Mouse (Mus musculus) midbrain, postnatal 0 days (tissue): ENCODE measurements at regions not wholly inside any gene's neighbourhood (a gene's known extent, or its start where the extent isn't known, plus 50 kb on each side); places are given as distances from the start of the nearest gene placed in this dataset.

Experiments
- ATAC-seq: fragments of 200-750 bp; cut with Nextera tagmentation; 2 replicates; pipeline ENCODE4 v1.8.0; 2017; ENCODE audit warnings: moderate number of reproducible peaks, mild to moderate bottlenecking, moderate TSS enrichment, moderate library complexity; ENCODE audit not compliant: low FRiP score
- DNase-seq: peaks from one replicate; pipeline ENCODE4 v3.0.0-alpha.2; 2015; ENCODE audit warnings: low spot score
- H3K27ac ChIP-seq: fragments of 300-500 bp; sonication (generic); 2 replicates; pipeline ENCODE4 v1.5.1; 2014; ENCODE audit warnings: low read depth, mild to moderate bottlenecking, low read length, mixed read lengths
- H3K27me3 ChIP-seq: fragments of 300-500 bp; sonication (generic); 2 replicates; pipeline ENCODE4 v1.6.1; 2014; ENCODE audit warnings: low read length, control low read depth, mixed read lengths; ENCODE audit not compliant: insufficient read depth
- H3K36me3 ChIP-seq: fragments of 300-500 bp; sonication (generic); 2 replicates; pipeline ENCODE4 v1.6.1; 2014; ENCODE audit warnings: low read length, control low read depth, mixed read lengths; ENCODE audit not compliant: insufficient read depth
- H3K4me1 ChIP-seq: fragments of 300-500 bp; sonication (generic); 2 replicates; pipeline ENCODE4 v1.6.1; 2014; ENCODE audit warnings: mild to moderate bottlenecking, control low read depth, antibody characterized with exemption, low read length, mixed read lengths; ENCODE audit not compliant: insufficient read depth
- H3K4me2 ChIP-seq: fragments of 300-500 bp; sonication (generic); 2 replicates; pipeline ENCODE4 v1.6.1; 2014; ENCODE audit warnings: low read depth, mild to moderate bottlenecking, low read length, mixed read lengths; ENCODE audit not compliant: poor library complexity, severe bottlenecking
- H3K4me3 ChIP-seq: fragments of 300-500 bp; sonication (generic); 2 replicates; pipeline ENCODE4 v1.5.1; 2014; ENCODE audit warnings: low read depth, mild to moderate bottlenecking, low read length, moderate library complexity
- H3K9ac ChIP-seq: fragments of 300-500 bp; sonication (generic); replicated peaks from 2 replicates; pipeline ENCODE4 v1.6.1; 2014; ENCODE audit warnings: mild to moderate bottlenecking, low read length, moderate library complexity, mixed read lengths; ENCODE audit not compliant: poor library complexity, severe bottlenecking
- H3K9me3 ChIP-seq: fragments of 300-500 bp; sonication (generic); 2 replicates; pipeline ENCODE4 v1.6.1; 2016; ENCODE audit warnings: low read length, control low read depth
- CTCF ChIP-seq: IDR thresholded peaks from 2 replicates; pipeline ENCODE4 v1.5.1; 2016; ENCODE audit warnings: antibody characterized with exemption, mild to moderate bottlenecking
- WGBS: fragments of 180-500 bp; shearing (Covaris S2); extraction: QIAGEN DNeasy Blood & Tissue Kit; methylation state at CpG from one replicate; pipeline ENCODE4 v1.1.7; 2014; 5-methylcytosine and 5-hydroxymethylcytosine counted together

DNA sequence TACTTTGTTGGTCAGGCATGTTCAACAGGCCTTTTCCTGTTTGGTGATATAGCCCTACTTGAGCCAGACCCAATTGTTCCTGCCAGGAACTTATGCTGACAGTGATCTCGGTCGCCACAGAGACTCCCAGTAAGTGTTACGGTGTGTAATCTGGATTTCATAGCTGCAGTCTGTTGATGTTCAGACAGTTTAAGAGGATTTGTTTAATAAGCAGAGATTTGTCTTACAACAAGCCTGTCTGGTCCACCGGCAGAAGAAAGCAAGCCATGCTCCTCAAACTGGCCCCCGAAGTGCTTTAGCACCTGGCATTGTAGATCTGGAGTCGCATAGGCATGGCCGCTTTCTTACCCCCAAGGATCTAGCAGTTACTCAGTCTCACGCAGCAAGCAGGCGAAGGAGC lies 150.0 kb upstream of the Lcorl start:
- H3K4me2 ChIP-seq, result no peak overlapping the region
- H3K4me1 ChIP-seq, result no peaks in the 10 kb centered on the region
- H3K27ac ChIP-seq, result no peak overlapping the region
- WGBS, result 61% methylated on average over 9 of the region's 9 CpGs
- H3K27me3 ChIP-seq, result no peaks in the 10 kb centered on the region
- no peaks in the 10 kb centered on the region for H3K9me3 ChIP-seq
- DNase-seq (no peak), ATAC-seq (no peak)
- H3K9ac ChIP-seq, result no peak overlapping the region
- TF ChIP-seq CTCF, result no peak
- H3K4me3 ChIP-seq, result no peak overlapping the region
- no peaks in the 10 kb centered on the region for H3K36me3 ChIP-seq

DNA sequence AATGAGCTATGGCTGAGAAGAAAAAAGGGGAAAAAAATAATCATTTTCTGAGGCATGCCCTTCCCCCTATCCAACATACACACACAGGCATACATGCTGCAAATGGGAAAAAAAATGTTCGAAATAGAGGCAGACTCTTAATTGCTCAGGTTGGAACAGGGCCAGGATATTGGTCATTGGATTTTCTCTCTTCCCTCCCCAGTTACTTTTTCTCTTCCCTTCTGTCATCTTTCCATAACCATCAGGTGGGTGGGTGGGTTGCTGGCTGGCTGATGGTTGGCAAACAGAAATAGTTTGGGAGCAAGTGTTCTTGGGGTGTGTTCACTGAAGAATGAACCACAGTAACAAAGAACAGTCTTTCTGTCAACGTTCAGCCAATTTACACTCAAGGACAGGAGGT lies 149.3 kb upstream of the Lcorl start:
- H3K9ac ChIP-seq, result no peak overlapping the region
- no peaks in the 10 kb centered on the region for H3K4me1 ChIP-seq
- WGBS, result 85% methylated on average over 2 of the region's 2 CpGs
- TF ChIP-seq CTCF, result no peak
- H3K9me3 ChIP-seq, result no peaks in the 10 kb centered on the region
- no peak overlapping the region for H3K27ac ChIP-seq
- ATAC-seq, result no peak
- H3K27me3 ChIP-seq, result no peaks in the 10 kb centered on the region
- no peak for DNase-seq
- no peaks in the 10 kb centered on the region for H3K36me3 ChIP-seq
- no peak overlapping the region for H3K4me3 ChIP-seq
- H3K4me2 ChIP-seq, result no peak overlapping the region

DNA sequence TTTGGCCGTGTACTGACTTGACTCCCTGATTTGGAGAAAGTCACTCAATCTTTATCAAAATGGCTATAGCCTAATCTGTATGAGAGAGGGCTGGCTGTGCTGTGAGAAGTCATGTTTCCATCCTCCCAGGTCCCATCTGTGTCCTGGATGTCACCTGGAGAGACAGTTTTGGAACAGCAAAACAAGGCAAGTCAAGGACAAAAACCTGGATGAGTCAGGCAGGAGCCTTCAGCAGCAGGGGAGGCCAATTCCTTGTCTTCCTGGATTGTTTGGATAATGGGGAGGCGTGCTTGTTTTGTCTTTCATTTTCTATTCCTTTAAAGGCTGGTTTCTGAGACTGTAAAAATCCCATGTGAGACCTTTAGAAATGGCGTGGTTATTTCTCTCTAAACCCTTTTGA lies 148.8 kb upstream of the Lcorl start:
- no peak overlapping the region for H3K9ac ChIP-seq
- no peak overlapping the region for H3K4me3 ChIP-seq
- no peaks in the 10 kb centered on the region for H3K4me1 ChIP-seq
- WGBS, result 80% methylated on average over 3 of the region's 3 CpGs
- no peaks in the 10 kb centered on the region for H3K36me3 ChIP-seq
- no peaks in the 10 kb centered on the region for H3K9me3 ChIP-seq
- no peak for ATAC-seq
- H3K4me2 ChIP-seq, result no peak overlapping the region
- no peak for TF ChIP-seq CTCF
- no peaks in the 10 kb centered on the region for H3K27me3 ChIP-seq
- no peak overlapping the region for H3K27ac ChIP-seq
- no peak for DNase-seq

DNA sequence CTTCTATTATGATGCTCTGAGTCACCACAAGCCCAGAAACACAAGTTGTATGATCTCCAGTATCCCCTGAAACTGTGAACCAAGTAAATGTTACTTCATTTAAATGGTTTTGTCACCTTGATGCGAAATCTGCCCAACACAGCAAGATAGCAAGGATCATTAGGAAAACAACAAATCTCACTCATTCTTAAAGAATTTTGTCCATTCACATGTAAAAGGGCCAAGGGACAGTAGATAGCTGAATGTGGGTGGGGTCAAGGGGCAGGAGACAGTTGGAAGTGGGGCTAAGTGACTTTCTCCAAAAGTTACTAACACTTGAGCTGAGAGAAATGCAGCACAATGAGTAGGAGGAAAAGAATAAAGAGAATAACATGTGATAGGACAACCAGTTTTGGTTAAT lies 148.2 kb upstream of the Lcorl start:
- DNase-seq, result no peak
- Histone ChIP-seq H3K4me1 (no peaks in the 10 kb centered on the region), H3K9ac (no peak overlapping the region), H3K4me2 (no peak overlapping the region), H3K4me3 (no peak overlapping the region), H3K9me3 (no peaks in the 10 kb centered on the region), H3K36me3 (no peaks in the 10 kb centered on the region), H3K27ac (no peak overlapping the region), H3K27me3 (no peaks in the 10 kb centered on the region)
- no peak for TF ChIP-seq CTCF
- WGBS, result 98% methylated on average over 1 of the region's 1 CpGs
- ATAC-seq, result no peak

DNA sequence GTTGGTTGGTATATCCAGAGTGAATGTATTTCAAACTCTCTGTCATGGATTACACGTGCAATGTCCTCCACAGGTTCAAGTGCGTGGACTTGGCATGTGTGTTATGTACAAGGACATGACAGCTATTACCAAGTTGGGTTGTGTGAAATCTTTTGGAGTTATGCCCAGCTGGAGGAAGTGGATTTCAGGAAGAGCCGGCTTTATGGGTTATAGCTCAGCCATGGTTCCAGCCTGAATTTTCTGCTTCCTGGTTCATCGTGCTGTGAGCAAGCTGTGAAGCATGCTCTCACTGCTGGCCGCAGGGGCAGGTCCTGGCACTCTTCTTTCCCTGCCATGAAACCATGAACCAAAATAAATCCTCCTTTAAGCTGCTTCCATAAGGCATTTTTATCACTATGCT lies 144.6 kb upstream of the Lcorl start:
- WGBS, result 92% methylated on average over 5 of the region's 5 CpGs
- TF ChIP-seq CTCF, result no peak
- ATAC-seq, result no peak

DNA sequence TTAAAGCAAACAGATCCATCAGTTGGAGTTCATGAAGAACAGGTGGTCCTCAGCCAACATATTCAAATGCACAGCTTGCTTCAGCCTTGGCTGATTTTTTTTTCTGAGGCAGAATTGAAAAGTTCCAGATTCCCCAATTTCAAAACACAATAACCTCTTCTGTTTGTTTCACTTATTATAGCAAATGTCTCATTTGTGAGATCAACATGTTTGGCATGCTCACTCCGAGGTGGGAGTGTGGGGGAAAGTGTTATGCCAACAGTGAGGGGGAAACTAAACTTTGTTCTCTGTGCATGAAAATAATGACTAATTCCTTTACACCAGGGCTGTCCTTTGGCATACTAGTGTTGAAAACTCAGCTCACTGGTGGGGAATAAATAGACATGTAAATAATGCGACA lies 100.4 kb upstream of the Lcorl start:
- 83% methylated on average over 2 of the region's 2 CpGs for WGBS

More for the DNA sequence above, 144.6 kb upstream of the Lcorl start:
- H3K9ac ChIP-seq, result no peak overlapping the region
- no peak overlapping the region for H3K27ac ChIP-seq
- no peak overlapping the region for H3K4me3 ChIP-seq
- no peaks in the 10 kb centered on the region for H3K27me3 ChIP-seq
- no peaks in the 10 kb centered on the region for H3K36me3 ChIP-seq
- no peaks in the 10 kb centered on the region for H3K4me1 ChIP-seq
- no peaks in the 10 kb centered on the region for H3K9me3 ChIP-seq
- H3K4me2 ChIP-seq, result no peak overlapping the region
- DNase-seq, result no peak

More for the DNA sequence above, 100.4 kb upstream of the Lcorl start:
- ATAC-seq (no peak), DNase-seq (no peak)
- no peak for TF ChIP-seq CTCF
- Histone ChIP-seq H3K9me3 (no peaks in the 10 kb centered on the region), H3K27ac (no peak overlapping the region), H3K36me3 (no peaks in the 10 kb centered on the region), H3K9ac (no peak overlapping the region), H3K4me2 (no peak overlapping the region), H3K4me1 (no peaks in the 10 kb centered on the region), H3K4me3 (no peak overlapping the region), H3K27me3 (no peaks in the 10 kb centered on the region)
